Mouse (Mus musculus) forebrain, postnatal 0 days (tissue): ENCODE results near the gene Flnb. TPM values are rescaled to one million over a fixed set of nuclear protein-coding genes. Genes with fewer than 3 reads are reported as not detected.
A peak's percentile ranks its signal among the peaks of the same experiment; 100 is the strongest.

Experiments
- ATAC-seq: fragments of 200-750 bp; cut with Nextera tagmentation; 2 replicates; pipeline ENCODE4 v1.8.0; 2017; ENCODE audit warnings: mild to moderate bottlenecking, moderate library complexity
- DNase-seq: peaks from one replicate; pipeline ENCODE4 v3.0.0-alpha.2; 2015
- H3K27ac ChIP-seq: fragments of 300-500 bp; sonication (generic); 2 replicates; pipeline ENCODE4 v1.5.1; 2014; ENCODE audit warnings: low read depth, mild to moderate bottlenecking, antibody characterized with exemption, low read length, moderate library complexity, mixed read lengths
- H3K27me3 ChIP-seq: fragments of 300-500 bp; sonication (generic); 2 replicates; pipeline ENCODE4 v1.6.1; 2014; ENCODE audit warnings: mild to moderate bottlenecking, low read length, mixed read lengths; ENCODE audit not compliant: insufficient read depth
- H3K36me3 ChIP-seq: fragments of 300-500 bp; sonication (generic); 2 replicates; pipeline ENCODE4 v1.6.1; 2014; ENCODE audit warnings: mild to moderate bottlenecking, moderate library complexity; ENCODE audit not compliant: insufficient read depth
- H3K4me1 ChIP-seq: fragments of 300-500 bp; sonication (generic); 2 replicates; pipeline ENCODE4 v1.6.1; 2014; ENCODE audit warnings: antibody characterized with exemption; ENCODE audit not compliant: insufficient read depth
- H3K4me2 ChIP-seq: fragments of 300-500 bp; sonication (generic); 2 replicates; pipeline ENCODE4 v1.6.1; 2014; ENCODE audit warnings: low read depth, mild to moderate bottlenecking, moderate library complexity
- H3K4me3 ChIP-seq: fragments of 300-500 bp; sonication (generic); 2 replicates; pipeline ENCODE4 v1.5.1; 2014; ENCODE audit warnings: low read depth, low read length, mixed read lengths
- H3K9ac ChIP-seq: fragments of 300-500 bp; sonication (generic); 2 replicates; pipeline ENCODE4 v1.6.1; 2014; ENCODE audit warnings: mild to moderate bottlenecking
- H3K9me3 ChIP-seq: fragments of 300-500 bp; sonication (generic); 2 replicates; pipeline ENCODE4 v1.6.1; 2016; ENCODE audit warnings: low read length
- CTCF ChIP-seq: sonication (generic); IDR thresholded peaks from 2 replicates; pipeline ENCODE4 v1.5.1; 2016; ENCODE audit warnings: antibody characterized with exemption, control low read depth, low read depth
- WGBS: fragments of 180-500 bp; shearing (Covaris S2); extraction: QIAGEN DNeasy Blood & Tissue Kit; methylation state at CpG from one replicate; pipeline ENCODE4 v1.1.7; 2014; 5-methylcytosine and 5-hydroxymethylcytosine counted together
- polyA plus RNA-seq: library from polyadenylated mRNA; unstranded; fragments of >200 nt; fragmentation: Nextera tagmentation; extraction: Ambion mirVana; gene quantifications from 2 replicates; pipeline ENCODE4 v1.2.1, GENCODE M21; 2015
- total RNA-seq: library from RNA; depleted of rRNA; stranded (reverse); fragments of >200 nt; gene quantifications from 2 replicates; pipeline ENCODE4 v1.2.3, GENCODE M21; 2014

Gene Flnb
- total and polyA plus RNA-seq, 2 experiments from 2014 or later = 2.3 to 22.5 TPM

- Histone ChIP-seq H3K4me3 (no peak overlapping the region), H3K4me2 (no peak overlapping the region), H3K4me1 (no peaks in the 10 kb centered on the region), H3K27ac (no peak overlapping the region), H3K36me3 (peaks cover 11% of the 10 kb centered on the region), H3K27me3 (no peaks in the 10 kb centered on the region), H3K9me3 (no peaks in the 10 kb centered on the region), H3K9ac (no peak overlapping the region)
- no peak for TF ChIP-seq CTCF
- no peak for DNase-seq
- WGBS = 72% methylated on average over 4 of the region's 4 CpGs
- ATAC-seq = no peak
These were observed 56.7 kb downstream of the Flnb start for GRCm38 (mm10) chr14:7874495-7874894.

- 88% methylated on average over 2 of the region's 2 CpGs for WGBS
- no peaks in the 10 kb centered on the region for H3K4me1 ChIP-seq
- H3K9ac ChIP-seq = no peak overlapping the region
- no peak for DNase-seq
- ATAC-seq = no peak
- peaks cover 17% of the 10 kb centered on the region for H3K36me3 ChIP-seq
- no peak for TF ChIP-seq CTCF
- no peak overlapping the region for H3K4me3 ChIP-seq
- H3K9me3 ChIP-seq = no peaks in the 10 kb centered on the region
- H3K4me2 ChIP-seq = no peak overlapping the region
- H3K27ac ChIP-seq = no peak overlapping the region
- no peaks in the 10 kb centered on the region for H3K27me3 ChIP-seq
These were observed 60.2 kb downstream of the Flnb start for GRCm38 (mm10) chr14:7877957-7878356.

- H3K27ac ChIP-seq = no peak overlapping the region
- H3K27me3 ChIP-seq = no peaks in the 10 kb centered on the region
- DNase-seq (no peak), ATAC-seq (no peak)
- H3K4me2 ChIP-seq = no peak overlapping the region
- 97% methylated on average over 6 of the region's 6 CpGs for WGBS
- no peak overlapping the region for H3K4me3 ChIP-seq
- H3K9ac ChIP-seq = no peak overlapping the region
- no peak for TF ChIP-seq CTCF
- no peaks in the 10 kb centered on the region for H3K9me3 ChIP-seq
- peaks cover 23% of the 10 kb centered on the region for H3K36me3 ChIP-seq
- peaks cover 4% of the 10 kb centered on the region; the same call in 1 of the 2 replicates for H3K4me1 ChIP-seq
These were observed 62.6 kb downstream of the Flnb start for GRCm38 (mm10) chr14:7880389-7880788.

GRCm38 (mm10) chr14:7881533-7881932 is 63.8 kb downstream of the Flnb start:
- Histone ChIP-seq H3K9me3 (no peaks in the 10 kb centered on the region), H3K36me3 (peaks cover 23% of the 10 kb centered on the region), H3K4me2 (no peak overlapping the region), H3K27me3 (no peaks in the 10 kb centered on the region), H3K4me3 (no peak overlapping the region), H3K27ac (no peak overlapping the region), H3K4me1 (peaks cover 4% of the 10 kb centered on the region; the same call in 1 of the 2 replicates), H3K9ac (no peak overlapping the region)
- TF ChIP-seq CTCF = no peak
- WGBS = 92% methylated on average over 11 of the region's 11 CpGs
- no peak for ATAC-seq
- DNase-seq = no peak

- no peak overlapping the region for H3K27ac ChIP-seq
- H3K9me3 ChIP-seq = no peaks in the 10 kb centered on the region
- H3K9ac ChIP-seq = no peak overlapping the region
- peaks cover 23% of the 10 kb centered on the region for H3K36me3 ChIP-seq
- WGBS = 96% methylated on average over 8 of the region's 8 CpGs
- no peak for TF ChIP-seq CTCF
- no peak overlapping the region for H3K4me3 ChIP-seq
- peaks cover 4% of the 10 kb centered on the region; the same call in 1 of the 2 replicates for H3K4me1 ChIP-seq
- no peak for DNase-seq
- no peak overlapping the region for H3K4me2 ChIP-seq
- ATAC-seq = no peak
- no peaks in the 10 kb centered on the region for H3K27me3 ChIP-seq
These were observed 64.3 kb downstream of the Flnb start for GRCm38 (mm10) chr14:7882050-7882449.

GRCm38 (mm10) chr14:7884158-7884557 is 66.4 kb downstream of the Flnb start:
- H3K9me3 ChIP-seq = no peaks in the 10 kb centered on the region
- TF ChIP-seq CTCF = no peak
- ATAC-seq = no peak
- no peaks in the 10 kb centered on the region for H3K27me3 ChIP-seq
- 38% methylated on average over 1 of the region's 1 CpGs for WGBS
- no peak overlapping the region for H3K27ac ChIP-seq
- DNase-seq = no peak
- H3K9ac ChIP-seq = no peak overlapping the region
- no peak overlapping the region for H3K4me3 ChIP-seq
- no peak overlapping the region for H3K4me2 ChIP-seq
- H3K4me1 ChIP-seq = peaks cover 13% of the 10 kb centered on the region; the same call in 1 of the 2 replicates
- peaks cover 26% of the 10 kb centered on the region for H3K36me3 ChIP-seq

- peaks cover 26% of the 10 kb centered on the region for H3K36me3 ChIP-seq
- ATAC-seq = no peak
- DNase-seq = no peak
- H3K27ac ChIP-seq = no peak overlapping the region
- H3K4me2 ChIP-seq = no peak overlapping the region
- no peak overlapping the region for H3K4me3 ChIP-seq
- WGBS = 65% methylated on average over 4 of the region's 4 CpGs
- H3K4me1 ChIP-seq = peaks cover 20% of the 10 kb centered on the region; the same call in 1 of the 2 replicates
- no peaks in the 10 kb centered on the region for H3K9me3 ChIP-seq
- H3K27me3 ChIP-seq = no peaks in the 10 kb centered on the region
- H3K9ac ChIP-seq = no peak overlapping the region
- no peak for TF ChIP-seq CTCF
These were observed 67.1 kb downstream of the Flnb start for GRCm38 (mm10) chr14:7884841-7885240.

- peaks cover 26% of the 10 kb centered on the region for H3K36me3 ChIP-seq
- H3K27ac ChIP-seq = no peak overlapping the region
- H3K4me1 ChIP-seq = peaks cover 23% of the 10 kb centered on the region; the same call in 1 of the 2 replicates
- ATAC-seq (no peak), DNase-seq (peak; percentile 48)
- H3K27me3 ChIP-seq = no peaks in the 10 kb centered on the region
- no peaks in the 10 kb centered on the region for H3K9me3 ChIP-seq
- WGBS = 32% methylated on average over 9 of the region's 9 CpGs
- no peak for TF ChIP-seq CTCF
- H3K4me2 ChIP-seq = no peak overlapping the region
- no peak overlapping the region for H3K4me3 ChIP-seq
- no peak overlapping the region for H3K9ac ChIP-seq
These were observed 67.8 kb downstream of the Flnb start for GRCm38 (mm10) chr14:7885540-7885939.
